Mouse (Mus musculus): Measurements from ENCODE around the gene Gm13871. TPM values are rescaled to one million over a fixed set of nuclear protein-coding genes. Genes with fewer than 3 reads are reported as not detected.
"Not testable (repeated sequence)": the region's sequence is repeated elsewhere in the genome, so short reads cannot be mapped to it uniquely, and the experiment has no call there.

Gene Gm13871
- not detected in 2 replicates for polyA plus RNA-seq (2016; fragmentation: Nextera tagmentation; extraction: Ambion mirVana)

DNA sequence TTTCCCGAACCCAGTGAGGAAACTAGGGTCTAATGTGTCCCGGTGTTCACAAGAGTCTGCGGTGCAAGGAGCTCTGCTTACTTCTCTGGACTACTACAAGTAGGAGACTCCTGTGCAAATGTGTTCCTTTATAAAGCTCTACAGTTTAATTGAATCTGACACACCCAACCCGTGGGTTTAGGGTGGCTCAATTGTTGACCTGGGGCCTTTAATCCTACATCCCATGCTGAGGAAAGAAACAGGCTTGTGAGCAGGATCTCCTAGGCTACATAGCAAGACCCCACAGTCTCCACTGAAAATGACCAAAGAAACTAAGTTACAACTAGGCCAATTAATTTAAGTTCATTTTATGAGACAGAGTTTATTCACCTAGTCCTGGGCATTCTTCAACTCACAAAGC is at the start of gene Gm13871:
Gene Gm13871 (minus strand): TSS at position 101 of the 400 bp plus-strand sequence.
- not testable (repeated sequence) for H3K27ac ChIP-seq (replicated peaks); DNase-seq (ENCODE audit: low spot score); H3K9me3 ChIP-seq (replicated peaks); H3K4me3 ChIP-seq; H3K4me1 ChIP-seq; H3K36me3 ChIP-seq; H3K27me3 ChIP-seq (ENCODE audit: low read depth, poor library complexity, severe bottlenecking)
- no CpG with 5 or more reads among the region's 4 CpGs for WGBS

DNA sequence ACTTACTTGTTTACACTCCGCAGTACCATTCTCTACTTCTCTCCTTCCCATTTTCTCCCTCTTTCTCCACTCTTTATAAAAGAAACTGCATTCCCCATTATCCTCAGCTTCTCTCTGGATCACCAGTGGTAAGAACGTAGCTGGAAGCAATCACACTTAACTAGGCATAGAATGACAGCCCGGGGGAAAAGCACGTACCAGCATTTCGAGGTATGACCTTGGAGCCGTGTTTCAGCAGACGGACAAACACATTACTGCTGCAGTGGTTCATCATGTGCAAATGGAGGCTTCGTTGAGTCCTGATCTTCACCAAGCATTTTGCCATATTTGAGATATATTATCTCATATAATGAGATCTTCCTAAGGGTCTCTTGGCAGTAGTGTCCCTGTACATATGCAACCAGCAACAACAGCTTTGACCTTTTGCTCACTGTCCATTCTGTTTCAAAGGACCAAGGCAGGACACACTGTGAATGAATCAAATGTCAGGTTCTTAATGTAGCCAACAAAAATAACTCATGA is 44.7 kb upstream of the Gm13871 start, which contains the start of gene 2310002L09Rik:
Gene 2310002L09Rik (minus strand): TSS at position 472 of the 522 bp plus-strand sequence.
- no peak for DNase-seq (ENCODE audit: low spot score)
- Histone ChIP-seq H3K36me3 (no peaks in the 10 kb centered on the region), H3K4me3 (no peak within 1 kb of the TSS), H3K9me3 (replicated peaks) (no peaks in the 10 kb centered on the region), H3K27me3 (ENCODE audit: low read depth, poor library complexity, severe bottlenecking) (no peaks in the 10 kb centered on the region), H3K27ac (replicated peaks) (no peak within 1 kb of the TSS), H3K4me1 (no peaks in the 10 kb centered on the region)
- WGBS: 87% methylated on average over 8 of the region's 8 CpGs

- not testable (repeated sequence) for H3K4me1 ChIP-seq; H3K36me3 ChIP-seq; H3K27me3 ChIP-seq (ENCODE audit: low read depth, poor library complexity, severe bottlenecking); H3K9me3 ChIP-seq (replicated peaks); H3K4me3 ChIP-seq; H3K27ac ChIP-seq (replicated peaks); DNase-seq (ENCODE audit: low spot score)
- WGBS: 86% methylated on average over 6 of the region's 6 CpGs
Measured at GRCm38 (mm10) chr4:73920660-73921059, 14.9 kb upstream of the Gm13871 start, which contains the start of gene Gm11756. Gm11756 (minus strand) TSS chr4:73920760.

GRCm38 (mm10) chr4:73891012-73891411 is 14.7 kb downstream of the Gm13871 start, which contains the start of gene Gm11757:
Gm11757 (minus strand) TSS chr4:73891112.
- H3K4me3 ChIP-seq; H3K9me3 ChIP-seq (replicated peaks); H3K36me3 ChIP-seq; H3K27ac ChIP-seq (replicated peaks); H3K27me3 ChIP-seq (ENCODE audit: low read depth, poor library complexity, severe bottlenecking); H3K4me1 ChIP-seq; DNase-seq (ENCODE audit: low spot score): not testable (repeated sequence)
- no CpG with 5 or more reads among the region's 4 CpGs for WGBS

- H3K27ac ChIP-seq (replicated peaks); DNase-seq (ENCODE audit: low spot score); H3K9me3 ChIP-seq (replicated peaks); H3K36me3 ChIP-seq; H3K27me3 ChIP-seq (ENCODE audit: low read depth, poor library complexity, severe bottlenecking); H3K4me3 ChIP-seq; H3K4me1 ChIP-seq: not testable (repeated sequence)
- no CpG with 5 or more reads among the region's 4 CpGs for WGBS
Measured at GRCm38 (mm10) chr4:73876166-73876565, 29.6 kb downstream of the Gm13871 start, which contains the start of gene Gm11758. Gm11758 (minus strand) TSS chr4:73876266.

Other genes with a start within 250 kb of the Gm13871 start
- gene Gm11239, start 237.6 kb downstream of the Gm13871 start, polyA plus RNA-seq (2016; fragmentation: Nextera tagmentation; extraction: Ambion mirVana): not detected in 2 replicates
- gene Gm428, start 222.4 kb downstream of the Gm13871 start, polyA plus RNA-seq (2016; fragmentation: Nextera tagmentation; extraction: Ambion mirVana): not detected in 2 replicates
- gene Rasef, start 115.0 kb downstream of the Gm13871 start, polyA plus RNA-seq (2016; fragmentation: Nextera tagmentation; extraction: Ambion mirVana): 0.30 and 0.35 TPM in 2 replicates
- not detected in 2 replicates for gene Gm11758, start 29.7 kb downstream of the Gm13871 start, polyA plus RNA-seq (2016; fragmentation: Nextera tagmentation; extraction: Ambion mirVana)
- not detected in 2 replicates for gene Gm11757, start 14.8 kb downstream of the Gm13871 start, polyA plus RNA-seq (2016; fragmentation: Nextera tagmentation; extraction: Ambion mirVana)
- not detected in 2 replicates for gene Gm11756, start 14.8 kb upstream of the Gm13871 start, polyA plus RNA-seq (2016; fragmentation: Nextera tagmentation; extraction: Ambion mirVana)
- gene 2310002L09Rik, start 44.9 kb upstream of the Gm13871 start, polyA plus RNA-seq (2016; fragmentation: Nextera tagmentation; extraction: Ambion mirVana): not detected in 2 replicates
- 1.5 and 3.1 TPM in 2 replicates for gene Frmd3, start 107.5 kb upstream of the Gm13871 start, polyA plus RNA-seq (2016; fragmentation: Nextera tagmentation; extraction: Ambion mirVana)